Mouse (Mus musculus) neural tube, embryonic 11.5 days (tissue): ENCODE results near the gene Hnrnpf. TPM values are rescaled to one million over a fixed set of nuclear protein-coding genes. Genes with fewer than 3 reads are reported as not detected.

Source experiments
- ATAC-seq: fragments of 200-750 bp; cut with Nextera tagmentation; 2 replicates; pipeline ENCODE4 v1.8.0; 2017; ENCODE audit warnings: moderate number of reproducible peaks, mild to moderate bottlenecking, moderate TSS enrichment, moderate library complexity; ENCODE audit not compliant: insufficient read depth, low FRiP score, low TSS enrichment
- DNase-seq: peaks from one replicate; pipeline ENCODE4 v3.0.0-alpha.2; 2015; ENCODE audit warnings: low spot score
- H3K27ac ChIP-seq: fragments of 300-500 bp; sonication (generic); 2 replicates; pipeline ENCODE4 v1.5.1; 2014; ENCODE audit warnings: low read depth, mild to moderate bottlenecking, low read length
- H3K27me3 ChIP-seq: fragments of 300-500 bp; sonication (generic); 2 replicates; pipeline ENCODE4 v1.6.1; 2014; ENCODE audit warnings: mild to moderate bottlenecking, low read length, mixed read lengths; ENCODE audit not compliant: control insufficient read depth, insufficient read depth
- H3K36me3 ChIP-seq: fragments of 300-500 bp; sonication (generic); 2 replicates; pipeline ENCODE4 v1.6.1; 2014; ENCODE audit warnings: mild to moderate bottlenecking, low read length, moderate library complexity, mixed read lengths; ENCODE audit not compliant: control insufficient read depth, insufficient read depth
- H3K4me1 ChIP-seq: fragments of 300-500 bp; sonication (generic); 2 replicates; pipeline ENCODE4 v1.6.1; 2014; ENCODE audit warnings: low read length, mixed read lengths; ENCODE audit not compliant: control insufficient read depth, insufficient read depth
- H3K4me2 ChIP-seq: fragments of 300-500 bp; sonication (generic); 2 replicates; pipeline ENCODE4 v1.6.1; 2014; ENCODE audit warnings: low read depth, mild to moderate bottlenecking, moderate library complexity
- H3K4me3 ChIP-seq: fragments of 300-500 bp; sonication (generic); 2 replicates; pipeline ENCODE4 v1.5.1; 2014; ENCODE audit warnings: low read depth, low read length
- H3K9ac ChIP-seq: fragments of 300-500 bp; sonication (generic); 2 replicates; pipeline ENCODE4 v1.6.1; 2014; ENCODE audit warnings: mild to moderate bottlenecking, low read length
- H3K9me3 ChIP-seq: fragments of 300-500 bp; sonication (generic); 2 replicates; pipeline ENCODE4 v1.6.1; 2016; ENCODE audit warnings: low read length; ENCODE audit not compliant: control insufficient read depth
- WGBS: fragments of 180-500 bp; shearing (Covaris S2); extraction: QIAGEN DNeasy Blood & Tissue Kit; methylation state at CpG from one replicate; pipeline ENCODE4 v1.1.7; 2014; 5-methylcytosine and 5-hydroxymethylcytosine counted together
- polyA plus RNA-seq: library from polyadenylated mRNA; unstranded; fragments of >200 nt; fragmentation: Nextera tagmentation; extraction: Ambion mirVana; gene quantifications from 2 replicates; pipeline ENCODE4 v1.2.1, GENCODE M21; 2014

The Hnrnpf gene
- 688 and 701 TPM in 2 replicates for polyA plus RNA-seq

- no peaks in the 10 kb centered on the region for H3K4me1 ChIP-seq
- H3K9me3 ChIP-seq, result no peaks in the 10 kb centered on the region
- no peaks in the 10 kb centered on the region for H3K27me3 ChIP-seq
- H3K27ac ChIP-seq, result no peak within 1 kb of the TSS
- DNase-seq, result no peak
- no peaks in the 10 kb centered on the region for H3K36me3 ChIP-seq
- H3K9ac ChIP-seq, result no peak within 1 kb of the TSS
- WGBS, result 86% methylated on average over 17 of the region's 17 CpGs
- H3K4me3 ChIP-seq, result no peak within 1 kb of the TSS
- ATAC-seq, result no peak
- H3K4me2 ChIP-seq, result no peak within 1 kb of the TSS
These were observed at the start of gene Hnrnpf for GRCm38 (mm10) chr6:117900126-117901080. Gene Hnrnpf (plus strand): TSS chr6:117900324.

GRCm38 (mm10) chr6:117851747-117852146 is 48.4 kb upstream of the Hnrnpf start:
- Histone ChIP-seq H3K9me3 (no peaks in the 10 kb centered on the region), H3K4me1 (no peaks in the 10 kb centered on the region), H3K9ac (no peak overlapping the region), H3K27ac (no peak overlapping the region), H3K27me3 (no peaks in the 10 kb centered on the region), H3K36me3 (peaks cover 6% of the 10 kb centered on the region), H3K4me3 (no peak overlapping the region), H3K4me2 (no peak overlapping the region)
- DNase-seq (no peak), ATAC-seq (no peak)
- 64% methylated on average over 2 of the region's 2 CpGs for WGBS

- Histone ChIP-seq H3K27ac (no peak overlapping the region), H3K9me3 (no peaks in the 10 kb centered on the region), H3K4me2 (no peak overlapping the region), H3K4me1 (no peaks in the 10 kb centered on the region), H3K36me3 (no peaks in the 10 kb centered on the region), H3K27me3 (no peaks in the 10 kb centered on the region), H3K4me3 (no peak overlapping the region), H3K9ac (no peak overlapping the region)
- no peak for DNase-seq
- no peak for ATAC-seq
- 93% methylated on average over 1 of the region's 1 CpGs for WGBS
These were observed 42.1 kb upstream of the Hnrnpf start for GRCm38 (mm10) chr6:117857990-117858389.

- Histone ChIP-seq H3K27me3 (no peaks in the 10 kb centered on the region), H3K4me1 (0 out of 2 replicates have a peak, but pooled peaks cover 2% of the 10 kb centered on the region), H3K4me2 (peak within 1 kb of the TSS; percentile 98), H3K4me3 (peak within 1 kb of the TSS; percentile 75), H3K36me3 (no peaks in the 10 kb centered on the region), H3K27ac (no peak within 1 kb of the TSS), H3K9me3 (no peaks in the 10 kb centered on the region), H3K9ac (peak within 1 kb of the TSS; percentile 81)
- WGBS, result 71% methylated on average over 6 of the region's 6 CpGs
- no peak for ATAC-seq
- DNase-seq, result no peak
These were observed 38.3 kb upstream of the Hnrnpf start, which contains the start of gene Zfp239 for GRCm38 (mm10) chr6:117861848-117862247. Gene Zfp239 (plus strand): TSS chr6:117862100.

GRCm38 (mm10) chr6:117862465-117862864 is 37.7 kb upstream of the Hnrnpf start:
- H3K36me3 ChIP-seq, result no peaks in the 10 kb centered on the region
- H3K4me3 ChIP-seq, result no peak overlapping the region
- WGBS, result 76% methylated on average over 8 of the region's 8 CpGs
- no peak for DNase-seq
- 0 out of 2 replicates have a peak, but pooled peaks cover 2% of the 10 kb centered on the region for H3K4me1 ChIP-seq
- H3K9ac ChIP-seq, result no peak overlapping the region
- ATAC-seq, result no peak
- no peaks in the 10 kb centered on the region for H3K9me3 ChIP-seq
- H3K4me2 ChIP-seq, result peak overlapping the region; percentile 98; the same call in 1 of the 2 replicates
- no peaks in the 10 kb centered on the region for H3K27me3 ChIP-seq
- H3K27ac ChIP-seq, result no peak overlapping the region

- H3K9ac ChIP-seq, result peak overlapping the region; percentile 81
- no peaks in the 10 kb centered on the region for H3K9me3 ChIP-seq
- H3K4me1 ChIP-seq, result 0 out of 2 replicates have a peak, but pooled peaks cover 2% of the 10 kb centered on the region
- peak; percentile 87 for ATAC-seq
- H3K36me3 ChIP-seq, result no peaks in the 10 kb centered on the region
- H3K4me3 ChIP-seq, result peak overlapping the region; percentile 75
- WGBS, result 5% methylated on average over 26 of the region's 26 CpGs
- peak; percentile 65 for DNase-seq
- H3K27ac ChIP-seq, result no peak overlapping the region
- peak overlapping the region; percentile 98 for H3K4me2 ChIP-seq
- H3K27me3 ChIP-seq, result no peaks in the 10 kb centered on the region
These were observed 37.1 kb upstream of the Hnrnpf start for GRCm38 (mm10) chr6:117862899-117863620.

- no peak overlapping the region; the same call in 1 of the 2 replicates for H3K9ac ChIP-seq
- no peaks in the 10 kb centered on the region for H3K36me3 ChIP-seq
- peak overlapping the region; percentile 98 for H3K4me2 ChIP-seq
- 0 out of 2 replicates have a peak, but pooled peaks cover 2% of the 10 kb centered on the region for H3K4me1 ChIP-seq
- ATAC-seq (no peak), DNase-seq (no peak)
- no peaks in the 10 kb centered on the region for H3K9me3 ChIP-seq
- H3K27me3 ChIP-seq, result no peaks in the 10 kb centered on the region
- 0 out of 2 replicates have a peak overlapping the region, but pooled peaks have one; percentile 75 for H3K4me3 ChIP-seq
- no peak overlapping the region for H3K27ac ChIP-seq
- WGBS, result 97% methylated on average over 8 of the region's 8 CpGs
These were observed 36.4 kb upstream of the Hnrnpf start for GRCm38 (mm10) chr6:117863751-117864150.

- 93% methylated on average over 8 of the region's 8 CpGs for WGBS
- H3K4me3 ChIP-seq, result no peak overlapping the region
- H3K27me3 ChIP-seq, result no peaks in the 10 kb centered on the region
- H3K9ac ChIP-seq, result no peak overlapping the region
- ATAC-seq (no peak), DNase-seq (no peak)
- no peaks in the 10 kb centered on the region for H3K36me3 ChIP-seq
- H3K9me3 ChIP-seq, result no peaks in the 10 kb centered on the region
- H3K27ac ChIP-seq, result no peak overlapping the region
- no peak overlapping the region for H3K4me2 ChIP-seq
- 0 out of 2 replicates have a peak, but pooled peaks cover 2% of the 10 kb centered on the region for H3K4me1 ChIP-seq
These were observed 31.9 kb upstream of the Hnrnpf start for GRCm38 (mm10) chr6:117868187-117868586.
